ENCODE assay signal across 5 mouse cellular contexts in genomic region chr14:77928653-77929052, GRCm38 (mm10).
A peak's percentile ranks its signal among the peaks of the same experiment; 100 is the strongest.
DNase-seq lines count a peak whose midpoint lies in the region.

No protein-coding gene starts in this region.

- DNase-seq in cerebellum, postnatal 10 days = peak; percentile 60 to 64
- DNase-seq in cerebellum, adult 8-10 months = no peak
- peak; percentile 41 to 48 for DNase-seq in cerebellum, postnatal 25 days
- no peak for DNase-seq in cerebellum, adult 11-12 months
- DNase-seq in B cell, adult 2 months = no peak

Comparison
In these comparisons a context has a peak if more than half of its experiments do, and no peak if none do; other contexts are left out.
1. DNase-seq: peak in cerebellum, postnatal 10 days (2 of 2) and cerebellum, postnatal 25 days (2 of 2); none in cerebellum, adult 8-10 months (single experiment), cerebellum, adult 11-12 months (single experiment) and B cell, adult 2 months (0 of 2).